Mouse (Mus musculus) heart, postnatal 0 days (tissue): ENCODE measurements around the gene Ccdc189. TPM values are rescaled to one million over a fixed set of nuclear protein-coding genes. Genes with fewer than 3 reads are reported as not detected.

Experiments used
- ATAC-seq: fragments of 200-750 bp; cut with Nextera tagmentation; 2 replicates; pipeline ENCODE4 v1.8.0; 2017; ENCODE audit warnings: low read depth, moderate number of reproducible peaks, moderate library complexity; ENCODE audit not compliant: insufficient read depth
- DNase-seq: peaks from one replicate; pipeline ENCODE4 v3.0.0-alpha.2; 2016; ENCODE audit warnings: low spot score
- H3K27ac ChIP-seq: fragments of 300-500 bp; sonication (generic); 2 replicates; pipeline ENCODE4 v1.5.1; 2014; ENCODE audit warnings: low read depth, mild to moderate bottlenecking
- H3K27me3 ChIP-seq: fragments of 300-500 bp; sonication (generic); 2 replicates; pipeline ENCODE4 v1.6.1; 2014; ENCODE audit warnings: low read length, mixed read lengths; ENCODE audit not compliant: control insufficient read depth, insufficient read depth
- H3K36me3 ChIP-seq: fragments of 300-500 bp; sonication (generic); replicated peaks from 2 replicates; pipeline ENCODE4 v1.6.1; 2014; ENCODE audit warnings: low read length, mixed read lengths; ENCODE audit not compliant: control insufficient read depth, insufficient read depth
- H3K4me1 ChIP-seq: fragments of 300-500 bp; sonication (generic); 2 replicates; pipeline ENCODE4 v1.6.1; 2014; ENCODE audit warnings: antibody characterized with exemption; ENCODE audit not compliant: control insufficient read depth, insufficient read depth
- H3K4me2 ChIP-seq: fragments of 300-500 bp; sonication (generic); 2 replicates; pipeline ENCODE4 v1.6.1; 2014; ENCODE audit warnings: low read depth, mild to moderate bottlenecking, low read length, moderate library complexity
- H3K4me3 ChIP-seq: fragments of 300-500 bp; sonication (generic); 2 replicates; pipeline ENCODE4 v1.5.1; 2014; ENCODE audit warnings: low read depth, low read length
- H3K9ac ChIP-seq: fragments of 300-500 bp; sonication (generic); replicated peaks from 2 replicates; pipeline ENCODE4 v1.6.1; 2014; ENCODE audit warnings: low read depth, low read length, mixed read lengths
- H3K9me3 ChIP-seq: fragments of 300-500 bp; sonication (generic); replicated peaks from 2 replicates; pipeline ENCODE4 v1.6.1; 2016; ENCODE audit warnings: low read length; ENCODE audit not compliant: control insufficient read depth
- CTCF ChIP-seq: IDR thresholded peaks from 2 replicates; pipeline ENCODE4 v1.5.1; 2016; ENCODE audit warnings: antibody characterized with exemption, control low read depth, low read depth
- EP300 ChIP-seq: IDR thresholded peaks from 2 replicates; pipeline ENCODE4 v1.6.1; 2016; ENCODE audit warnings: antibody characterized with exemption, low read depth
- WGBS: fragments of 180-500 bp; shearing (Covaris S2); extraction: QIAGEN DNeasy Blood & Tissue Kit; methylation state at CpG from one replicate; pipeline ENCODE4 v1.1.7; 2014; 5-methylcytosine and 5-hydroxymethylcytosine counted together
- polyA plus RNA-seq: library from polyadenylated mRNA; unstranded; fragments of >200 nt; fragmentation: Nextera tagmentation; extraction: Ambion mirVana; gene quantifications from 2 replicates; pipeline ENCODE4 v1.2.1, GENCODE M21; 2015
- total RNA-seq: library from RNA; depleted of rRNA; stranded (reverse); fragments of >200 nt; gene quantifications from 2 replicates; pipeline ENCODE4 v1.2.3, GENCODE M21; 2014; ENCODE audit warnings: low replicate concordance

The Ccdc189 gene
- total and polyA plus RNA-seq, 2 experiments from 2014 or later: 15.0 to 16.0 TPM

DNA sequence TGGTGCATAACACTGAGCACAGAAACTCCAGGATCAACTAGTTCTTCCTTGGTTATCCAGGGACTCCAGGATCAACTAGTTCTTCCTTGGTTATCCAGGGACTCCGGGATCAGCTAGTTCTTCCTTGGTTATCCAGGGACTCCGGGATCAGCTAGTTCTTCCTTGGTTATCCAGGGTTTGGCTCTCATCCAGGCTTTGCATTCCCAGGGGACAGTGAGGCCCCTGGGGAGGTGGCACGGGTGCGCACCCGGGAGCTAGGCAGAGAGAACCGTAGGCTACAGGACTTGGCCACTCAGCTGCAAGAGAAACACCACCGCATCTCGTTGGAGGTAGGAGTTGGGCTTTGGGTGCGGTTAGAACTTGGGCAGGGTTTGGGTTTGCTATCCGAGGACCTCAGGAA is 2.7 kb upstream of the Ccdc189 start:
- peaks cover 17% of the 10 kb centered on the region for H3K4me1 ChIP-seq
- H3K4me2 ChIP-seq: no peak overlapping the region
- H3K36me3 ChIP-seq: peaks cover 60% of the 10 kb centered on the region
- H3K9me3 ChIP-seq: no peaks in the 10 kb centered on the region
- H3K9ac ChIP-seq: no peak overlapping the region
- DNase-seq: no peak
- H3K27me3 ChIP-seq: no peaks in the 10 kb centered on the region
- TF ChIP-seq CTCF: no peak
- no peak for TF ChIP-seq EP300
- H3K4me3 ChIP-seq: no peak overlapping the region
- ATAC-seq: no peak
- no peak overlapping the region for H3K27ac ChIP-seq
- 62% methylated on average over 10 of the region's 10 CpGs for WGBS

DNA sequence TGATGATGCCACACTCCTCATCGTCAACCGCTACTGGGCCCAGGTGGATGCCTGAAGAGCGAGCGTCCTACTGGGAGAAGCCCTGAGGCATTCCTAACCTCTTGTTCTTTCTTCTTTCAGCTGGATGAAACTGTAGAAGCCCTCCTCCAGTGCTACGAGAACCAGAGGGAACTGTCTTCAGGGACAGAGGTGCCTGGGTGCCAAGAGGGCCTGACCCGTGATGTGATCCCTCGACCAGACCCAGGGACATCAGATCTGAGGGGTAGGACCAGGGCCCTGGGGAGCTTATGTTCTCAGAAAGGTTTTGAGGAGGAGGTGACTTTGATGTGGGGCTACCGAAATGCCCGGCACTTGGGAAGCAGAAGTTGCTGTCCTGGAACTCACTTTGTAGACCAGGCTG is 1.2 kb upstream of the Ccdc189 start:
- H3K4me2 ChIP-seq: peak overlapping the region; percentile 92
- no peak for TF ChIP-seq CTCF
- TF ChIP-seq EP300: no peak
- peaks cover 49% of the 10 kb centered on the region for H3K36me3 ChIP-seq
- ATAC-seq (no peak), DNase-seq (no peak)
- H3K4me1 ChIP-seq: peaks cover 17% of the 10 kb centered on the region
- H3K9me3 ChIP-seq: no peaks in the 10 kb centered on the region
- 87% methylated on average over 9 of the region's 9 CpGs for WGBS
- H3K4me3 ChIP-seq: peak overlapping the region; percentile 98; the same call in 1 of the 2 replicates
- no peaks in the 10 kb centered on the region for H3K27me3 ChIP-seq
- H3K27ac ChIP-seq: no peak overlapping the region
- H3K9ac ChIP-seq: no peak overlapping the region

DNA sequence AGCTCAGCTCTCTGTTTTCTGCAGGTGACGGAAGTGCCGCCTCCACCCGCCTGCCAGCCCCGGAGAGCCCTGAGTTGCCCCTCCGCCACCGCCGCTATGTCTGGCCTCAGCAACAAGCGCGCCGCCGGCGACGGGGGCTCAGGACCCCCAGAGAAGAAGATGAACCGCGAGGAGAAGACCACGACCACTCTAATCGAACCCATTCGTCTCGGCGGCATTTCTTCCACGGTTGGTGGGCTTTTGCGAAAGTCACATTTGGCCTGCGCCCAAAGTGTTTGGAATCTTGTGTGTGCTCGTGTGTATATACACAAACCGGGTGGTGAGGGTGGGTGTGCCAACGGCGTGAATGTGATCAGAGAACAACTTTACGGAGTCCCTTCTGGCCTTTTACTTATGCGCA is 506 bp upstream of the Ccdc189 start:
- H3K27me3 ChIP-seq: no peaks in the 10 kb centered on the region
- peak overlapping the region; percentile 91 for H3K9ac ChIP-seq
- no peak for TF ChIP-seq EP300
- no peak for TF ChIP-seq CTCF
- H3K36me3 ChIP-seq: peaks cover 47% of the 10 kb centered on the region
- peak overlapping the region; percentile 92 for H3K4me2 ChIP-seq
- H3K4me3 ChIP-seq: peak overlapping the region; percentile 98
- H3K4me1 ChIP-seq: peaks cover 17% of the 10 kb centered on the region
- 5% methylated on average over 29 of the region's 29 CpGs for WGBS
- H3K27ac ChIP-seq: peak overlapping the region; percentile 83
- H3K9me3 ChIP-seq: no peaks in the 10 kb centered on the region
- no peak for DNase-seq
- peak; percentile 1; the same call in 1 of the 2 replicates for ATAC-seq

DNA sequence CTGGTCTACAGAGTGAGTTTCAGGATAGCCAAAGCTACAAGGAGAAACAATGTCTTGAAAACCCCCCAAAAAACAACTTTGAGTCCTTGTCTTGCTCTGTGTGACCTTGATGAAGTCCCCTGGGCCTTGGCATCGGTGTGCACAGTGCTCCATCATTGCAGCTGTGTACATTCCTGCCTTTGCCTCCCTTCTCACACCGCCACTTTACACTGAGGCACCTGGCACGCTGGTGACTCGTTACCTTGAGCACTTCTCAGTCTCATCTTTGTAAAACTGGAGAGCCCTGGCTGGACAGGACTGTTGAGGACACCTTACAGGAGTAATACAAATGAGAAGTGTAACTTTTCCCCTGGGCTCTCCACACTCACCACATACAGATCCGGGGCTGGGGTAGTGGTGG is 1.2 kb downstream of the Ccdc189 start:
- H3K27ac ChIP-seq: no peak overlapping the region
- H3K4me3 ChIP-seq: peak overlapping the region; percentile 98
- WGBS: 55% methylated on average over 5 of the region's 5 CpGs
- no peak for ATAC-seq
- no peaks in the 10 kb centered on the region for H3K9me3 ChIP-seq
- no peak for TF ChIP-seq EP300
- no peak for TF ChIP-seq CTCF
- no peak for DNase-seq
- H3K9ac ChIP-seq: no peak overlapping the region
- H3K4me2 ChIP-seq: peak overlapping the region; percentile 92
- no peaks in the 10 kb centered on the region for H3K27me3 ChIP-seq
- H3K36me3 ChIP-seq: peaks cover 47% of the 10 kb centered on the region
- peaks cover 17% of the 10 kb centered on the region for H3K4me1 ChIP-seq

DNA sequence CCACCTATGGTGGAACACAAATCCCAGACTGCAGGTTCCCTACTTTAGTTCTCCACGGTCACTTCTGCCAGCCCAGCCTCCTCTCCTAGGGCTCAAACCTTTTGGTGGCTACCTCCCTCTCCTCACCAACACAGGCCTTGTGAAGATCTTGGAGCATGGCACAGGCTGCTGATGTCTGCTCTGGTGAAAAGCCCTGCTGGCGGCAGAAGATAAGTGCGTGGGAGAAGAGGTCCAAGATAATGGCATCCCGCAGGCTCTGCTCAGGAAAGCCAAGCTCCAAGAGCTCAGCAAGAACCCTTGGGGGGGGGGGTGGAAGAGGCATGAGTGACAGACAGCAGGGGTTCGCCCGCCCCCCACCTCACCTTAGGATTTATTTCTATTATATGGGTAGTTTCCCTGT is 2.2 kb downstream of the Ccdc189 start:
- no peak overlapping the region for H3K4me2 ChIP-seq
- H3K27ac ChIP-seq: no peak overlapping the region
- no peaks in the 10 kb centered on the region for H3K27me3 ChIP-seq
- no peak for ATAC-seq
- peaks cover 43% of the 10 kb centered on the region for H3K36me3 ChIP-seq
- 73% methylated on average over 6 of the region's 6 CpGs for WGBS
- no peak overlapping the region for H3K9ac ChIP-seq
- no peak overlapping the region for H3K4me3 ChIP-seq
- no peak for DNase-seq
- no peaks in the 10 kb centered on the region for H3K9me3 ChIP-seq
- H3K4me1 ChIP-seq: peaks cover 17% of the 10 kb centered on the region
- TF ChIP-seq EP300: no peak
- TF ChIP-seq CTCF: no peak

DNA sequence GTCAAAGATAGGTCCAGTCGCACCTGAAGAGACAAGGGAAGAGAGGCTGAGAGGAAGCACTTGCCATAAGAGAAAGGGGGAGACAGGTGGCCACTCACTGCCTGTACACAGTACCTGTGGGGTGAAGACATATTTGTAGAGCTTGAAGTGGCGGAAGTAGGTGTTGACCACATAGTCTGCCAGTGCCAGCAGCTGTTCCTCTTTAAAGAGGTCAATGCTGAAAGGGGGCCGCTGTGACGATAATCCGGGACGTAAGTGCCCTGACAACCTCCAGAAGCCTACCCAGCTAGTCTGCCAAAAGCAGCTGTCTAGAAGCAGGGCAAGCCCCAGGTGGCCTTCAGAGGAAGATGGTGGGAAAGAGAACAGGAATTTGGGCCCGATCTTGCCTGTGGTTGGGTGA is 3.4 kb downstream of the Ccdc189 start:
- no peak for ATAC-seq

More for the DNA sequence above, 3.4 kb downstream of the Ccdc189 start:
- Histone ChIP-seq H3K27ac (no peak overlapping the region), H3K9ac (no peak overlapping the region), H3K4me3 (no peak overlapping the region), H3K4me2 (no peak overlapping the region), H3K4me1 (peaks cover 17% of the 10 kb centered on the region), H3K9me3 (no peaks in the 10 kb centered on the region), H3K27me3 (no peaks in the 10 kb centered on the region), H3K36me3 (peaks cover 43% of the 10 kb centered on the region)
- 69% methylated on average over 7 of the region's 7 CpGs for WGBS
- no peak for DNase-seq
- TF ChIP-seq EP300 (no peak), CTCF (no peak)
